Mouse (Mus musculus) lung, embryonic 16.5 days (tissue): ENCODE results near the gene Ung. TPM values are rescaled to one million over a fixed set of nuclear protein-coding genes. Genes with fewer than 3 reads are reported as not detected.

Experiments
- ATAC-seq: fragments of 200-750 bp; cut with Nextera tagmentation; 2 replicates; pipeline ENCODE4 v1.8.0; 2017; ENCODE audit warnings: low read depth, mild to moderate bottlenecking, moderate library complexity
- H3K27ac ChIP-seq: fragments of 300-500 bp; sonication (generic); 2 replicates; pipeline ENCODE4 v1.5.1; 2014; ENCODE audit warnings: mild to moderate bottlenecking, control low read depth, low read length
- H3K27me3 ChIP-seq: fragments of 300-500 bp; sonication (generic); 2 replicates; pipeline ENCODE4 v1.6.1; 2014; ENCODE audit warnings: low read depth, low read length, mixed read lengths; ENCODE audit not compliant: control insufficient read depth, insufficient read depth
- H3K36me3 ChIP-seq: fragments of 300-500 bp; sonication (generic); 2 replicates; pipeline ENCODE4 v1.6.1; 2014; ENCODE audit warnings: low read length; ENCODE audit not compliant: control insufficient read depth, insufficient read depth
- H3K4me1 ChIP-seq: fragments of 300-500 bp; sonication (generic); replicated peaks from 2 replicates; pipeline ENCODE4 v1.6.1; 2014; ENCODE audit warnings: low read length, mixed read lengths; ENCODE audit not compliant: control insufficient read depth, insufficient read depth
- H3K4me2 ChIP-seq: fragments of 300-500 bp; sonication (generic); 2 replicates; pipeline ENCODE4 v1.6.1; 2014; ENCODE audit warnings: low read depth, low read length, control low read depth
- H3K4me3 ChIP-seq: fragments of 300-500 bp; sonication (generic); 2 replicates; pipeline ENCODE4 v1.5.1; 2014; ENCODE audit warnings: mild to moderate bottlenecking, low read length, control low read depth
- H3K9ac ChIP-seq: fragments of 300-500 bp; sonication (generic); 2 replicates; pipeline ENCODE4 v1.6.1; 2014; ENCODE audit warnings: low read length, control low read depth
- H3K9me3 ChIP-seq: fragments of 300-500 bp; sonication (generic); 2 replicates; pipeline ENCODE4 v1.6.1; 2016; ENCODE audit warnings: low read length; ENCODE audit not compliant: control insufficient read depth
- WGBS: fragments of 180-500 bp; shearing (Covaris S2); extraction: QIAGEN DNeasy Blood & Tissue Kit; methylation state at CpG from one replicate; pipeline ENCODE4 v1.1.7; 2014; 5-methylcytosine and 5-hydroxymethylcytosine counted together
- polyA plus RNA-seq: library from polyadenylated mRNA; unstranded; fragments of >200 nt; fragmentation: Nextera tagmentation; extraction: Ambion mirVana; gene quantifications from 2 replicates; pipeline ENCODE4 v1.2.1, GENCODE M21; 2015

Ung gene
- polyA plus RNA-seq, 1 experiment from 2014 or later: 38.6 TPM

- peak overlapping the region; percentile 78 for H3K4me2 ChIP-seq
- peak overlapping the region; percentile 68 for H3K9ac ChIP-seq
- peaks cover 4% of the 10 kb centered on the region for H3K4me1 ChIP-seq
- H3K27ac ChIP-seq: no peak overlapping the region
- H3K9me3 ChIP-seq: no peaks in the 10 kb centered on the region
- WGBS: 58% methylated on average over 8 of the region's 8 CpGs
- peak overlapping the region; percentile 60 for H3K4me3 ChIP-seq
- ATAC-seq: no peak
- no peaks in the 10 kb centered on the region for H3K36me3 ChIP-seq
- H3K27me3 ChIP-seq: no peaks in the 10 kb centered on the region
Observed at GRCm38 (mm10) chr5:114176548-114177400, 46.6 kb downstream of the Ung start.

- Histone ChIP-seq H3K4me1 (peaks cover 4% of the 10 kb centered on the region), H3K27ac (no peak overlapping the region), H3K36me3 (no peaks in the 10 kb centered on the region), H3K27me3 (no peaks in the 10 kb centered on the region), H3K9ac (no peak overlapping the region), H3K9me3 (no peaks in the 10 kb centered on the region), H3K4me2 (no peak overlapping the region), H3K4me3 (no peak overlapping the region)
- 64% methylated on average over 4 of the region's 4 CpGs for WGBS
- no peak for ATAC-seq
Observed at GRCm38 (mm10) chr5:114177966-114178719, 48.0 kb downstream of the Ung start.

GRCm38 (mm10) chr5:114179541-114179940 lies 49.4 kb downstream of the Ung start:
- Histone ChIP-seq H3K9me3 (no peaks in the 10 kb centered on the region), H3K9ac (no peak overlapping the region), H3K27ac (no peak overlapping the region), H3K27me3 (no peaks in the 10 kb centered on the region), H3K4me1 (peaks cover 3% of the 10 kb centered on the region), H3K4me3 (no peak overlapping the region), H3K4me2 (no peak overlapping the region), H3K36me3 (no peaks in the 10 kb centered on the region)
- ATAC-seq: no peak
- 77% methylated on average over 11 of the region's 11 CpGs for WGBS

- Histone ChIP-seq H3K9ac (no peak overlapping the region), H3K27ac (no peak overlapping the region), H3K4me1 (no peaks in the 10 kb centered on the region), H3K4me3 (no peak overlapping the region), H3K4me2 (no peak overlapping the region), H3K9me3 (no peaks in the 10 kb centered on the region), H3K27me3 (no peaks in the 10 kb centered on the region), H3K36me3 (no peaks in the 10 kb centered on the region)
- no peak for ATAC-seq
- WGBS: 94% methylated on average over 2 of the region's 2 CpGs
Observed at GRCm38 (mm10) chr5:114183493-114183892, 53.3 kb downstream of the Ung start.

- Histone ChIP-seq H3K36me3 (no peaks in the 10 kb centered on the region), H3K27ac (no peak overlapping the region), H3K4me2 (no peak overlapping the region), H3K9me3 (no peaks in the 10 kb centered on the region), H3K27me3 (no peaks in the 10 kb centered on the region), H3K9ac (no peak overlapping the region), H3K4me1 (no peaks in the 10 kb centered on the region), H3K4me3 (no peak overlapping the region)
- no peak for ATAC-seq
- 63% methylated on average over 2 of the region's 2 CpGs for WGBS
Observed at GRCm38 (mm10) chr5:114187108-114187507, 56.9 kb downstream of the Ung start.

Other genes with a start within 250 kb of the Ung start
- gene Coro1c, start 221.6 kb upstream of the Ung start, polyA plus RNA-seq: 131 and 138 TPM in 2 replicates
- 13.2 and 15.1 TPM in 2 replicates for gene Ssh1, start 136.5 kb upstream of the Ung start, polyA plus RNA-seq
- gene Dao, start 126.7 kb upstream of the Ung start, polyA plus RNA-seq: not detected in 2 replicates
- gene Usp30, start 64.9 kb upstream of the Ung start, polyA plus RNA-seq: 11.7 and 12.0 TPM in 2 replicates
- 0.30 and 0.41 TPM in 2 replicates for gene Svop, start 38.8 kb upstream of the Ung start, polyA plus RNA-seq
- gene Alkbh2, start 2.2 kb upstream of the Ung start, polyA plus RNA-seq: 6.3 and 8.0 TPM in 2 replicates
- gene Acacb, start 16.1 kb downstream of the Ung start, polyA plus RNA-seq: 2.0 and 2.3 TPM in 2 replicates
- 3.6 and 5.3 TPM in 2 replicates for gene Foxn4, start 143.4 kb downstream of the Ung start, polyA plus RNA-seq
- 5.4 and 6.8 TPM in 2 replicates for gene Myo1h, start 158.8 kb downstream of the Ung start, polyA plus RNA-seq